Mouse (Mus musculus) ovary, postnatal 36 days (tissue): ENCODE data around the gene St7l.

ENCODE experiments used
- DNase-seq: peaks from one replicate; pipeline ENCODE4 v3.0.0; 2022; ENCODE audit warnings: low spot score, mixed read lengths

St7l gene

GRCm38 (mm10) chr3:104963331-104964276 is 99.8 kb downstream of the St7l start:
- no peak for DNase-seq

GRCm38 (mm10) chr3:104965070-104965855 is 101.5 kb downstream of the St7l start:
- DNase-seq = no peak

GRCm38 (mm10) chr3:104965991-104966554 is 102.3 kb downstream of the St7l start:
- no peak for DNase-seq

- DNase-seq = peak; percentile 91
Measured at GRCm38 (mm10) chr3:104967548-104968300, 103.9 kb downstream of the St7l start.
